8 mouse cellular contexts compared by ENCODE assay signal in the genomic region with DNA sequence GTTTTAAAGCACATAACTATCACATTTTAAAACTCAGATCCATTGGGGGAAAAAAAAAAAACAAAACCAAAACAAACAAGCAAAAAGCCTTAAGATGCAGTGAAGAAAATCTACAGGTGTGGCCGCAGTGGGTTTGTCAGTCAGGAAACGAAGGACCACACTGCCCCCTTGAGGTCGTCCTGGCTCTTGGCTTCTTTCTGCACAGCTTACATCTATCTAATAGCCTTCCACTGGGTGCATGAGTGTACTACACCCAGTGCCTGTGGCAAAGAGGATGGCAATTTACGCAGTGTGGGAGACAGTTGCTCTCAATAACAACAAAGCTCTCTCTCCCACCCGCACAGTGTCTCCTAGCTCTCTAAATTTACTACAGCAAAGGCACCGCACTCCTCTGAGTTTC. TPM values are rescaled to one million over a fixed set of nuclear protein-coding genes. Genes with fewer than 3 reads are reported as not detected.
A peak's percentile ranks its signal among the peaks of the same experiment; 100 is the strongest.
DNase-seq lines count a peak whose midpoint lies in the region; ATAC-seq and TF ChIP-seq lines count a peak whose summit lies in the region.

No protein-coding gene starts in this region.

- WGBS in kidney, embryonic 16.5 days: 65% methylated on average over 6 of the region's 6 CpGs
- 76% methylated on average over 6 of the region's 6 CpGs for WGBS in liver, postnatal 0 days (ENCODE audit: insufficient replicate concordance)

- no peak overlapping the region for H3K9ac ChIP-seq in kidney, embryonic 16.5 days (replicated peaks; ENCODE audit: low read length)
- H3K9ac ChIP-seq in liver, postnatal 0 days (replicated peaks): no peak overlapping the region

- no peaks in the 10 kb centered on the region for H3K9me3 ChIP-seq in kidney, embryonic 16.5 days (ENCODE audit: low read length)
- no peaks in the 10 kb centered on the region for H3K9me3 ChIP-seq in liver, postnatal 0 days (ENCODE audit: low read length)

- no peak overlapping the region for H3K4me2 ChIP-seq in kidney, embryonic 16.5 days (replicated peaks; ENCODE audit: low read depth, low read length)
- H3K4me2 ChIP-seq in liver, postnatal 0 days (ENCODE audit: low read depth, low read length): no peak overlapping the region

- H3K36me3 ChIP-seq in kidney, embryonic 16.5 days (ENCODE audit: insufficient read depth, low read length): 0 out of 2 replicates have a peak, but pooled peaks cover 5% of the 10 kb centered on the region
- H3K36me3 ChIP-seq in liver, postnatal 0 days (replicated peaks; ENCODE audit: insufficient read depth, low read length): no peaks in the 10 kb centered on the region

- DNase-seq in 3T3-L1 (ENCODE audit: low read depth, low spot score): peak; percentile 92
- DNase-seq in ES-CJ7 (ENCODE audit: low read depth, low spot score): peak; percentile 90
- DNase-seq in frontal cortex, postnatal 14 days (ENCODE audit: low spot score in 2 of 2): peak; percentile 51 to 53
- peak; percentile 74 for DNase-seq in liver, postnatal 0 days
- DNase-seq in ovary, postnatal 14 days (ENCODE audit: low spot score): peak; percentile 49
- peak; percentile 81 for DNase-seq in thymus, postnatal 25 days

- no peak for TF ChIP-seq EP300 in liver, postnatal 0 days (IDR thresholded peaks at IDR 0.05; ENCODE audit: low read depth)

- ATAC-seq in cerebellum, adult (ENCODE audit: insufficient number of reproducible peaks, low FRiP score, low TSS enrichment): peak; percentile 72; the same call in 1 of the 2 replicates
- ATAC-seq in kidney, embryonic 16.5 days (ENCODE audit: low FRiP score, low TSS enrichment): 0 out of 2 replicates have a peak, but pooled peaks have one; percentile 39
- no peak for ATAC-seq in liver, postnatal 0 days

- no peak overlapping the region for H3K4me3 ChIP-seq in kidney, embryonic 16.5 days (ENCODE audit: low read length)
- H3K4me3 ChIP-seq in liver, postnatal 0 days (ENCODE audit: low read depth, low read length): no peak overlapping the region

- peak; percentile 72 for TF ChIP-seq CTCF in liver, postnatal 0 days (IDR thresholded peaks at IDR 0.05; ENCODE audit: low read depth)

- H3K27ac ChIP-seq in kidney, embryonic 16.5 days (ENCODE audit: low read length): no peak overlapping the region
- no peak overlapping the region for H3K27ac ChIP-seq in liver, postnatal 0 days (ENCODE audit: low read depth)

- no peaks in the 10 kb centered on the region for H3K4me1 ChIP-seq in kidney, embryonic 16.5 days (ENCODE audit: insufficient read depth, low read length)
- no peaks in the 10 kb centered on the region for H3K4me1 ChIP-seq in liver, postnatal 0 days (ENCODE audit: insufficient read depth)

- H3K27me3 ChIP-seq in kidney, embryonic 16.5 days (ENCODE audit: insufficient read depth, low read length): no peaks in the 10 kb centered on the region
- H3K27me3 ChIP-seq in liver, postnatal 0 days (ENCODE audit: insufficient read depth, low read length): no peaks in the 10 kb centered on the region

RNA-seq across cellular contexts. Expression of a gene that starts 19.8 kb away (rescaled TPM):
- 4.5 and 5.1 TPM in 2 replicates for polyA plus RNA-seq in kidney, embryonic 16.5 days (2015; fragmentation: Nextera tagmentation; extraction: Ambion mirVana)
- 2.7 and 3.2 TPM in 2 replicates for polyA plus RNA-seq in liver, postnatal 0 days (2015; fragmentation: Nextera tagmentation; extraction: Ambion mirVana)

RNA-seq across cellular contexts. Expression of a gene that starts 36.6 kb away (rescaled TPM):
- polyA plus RNA-seq in kidney, embryonic 16.5 days (2015; fragmentation: Nextera tagmentation; extraction: Ambion mirVana): 2.1 and 2.2 TPM in 2 replicates
- 0.22 and 0.31 TPM in 2 replicates for polyA plus RNA-seq in liver, postnatal 0 days (2015; fragmentation: Nextera tagmentation; extraction: Ambion mirVana)
